Comparison of ENCODE assay signal across 9 mouse cellular contexts in the genomic region with DNA sequence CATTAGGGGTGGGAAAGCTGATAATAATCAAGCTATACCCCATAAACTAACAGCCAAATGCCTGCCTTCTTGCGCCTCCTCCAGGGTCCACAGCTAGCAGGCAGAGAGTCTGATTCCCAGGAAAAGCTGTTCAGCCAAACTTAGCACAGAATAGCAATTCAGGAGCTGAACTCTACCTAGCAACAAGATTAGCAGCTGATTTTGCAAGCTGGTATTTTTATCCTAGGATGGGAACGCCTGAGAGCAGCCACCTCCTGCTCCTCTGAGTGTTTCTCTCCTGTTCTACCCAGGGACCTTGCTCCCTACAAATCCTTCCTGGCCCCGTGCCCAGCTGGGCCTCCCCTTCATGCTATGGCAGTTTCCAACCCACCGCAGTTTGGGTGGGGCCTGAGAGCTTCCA. TPM values are rescaled to one million over a fixed set of nuclear protein-coding genes. Genes with fewer than 3 reads are reported as not detected.
DNase-seq lines count a peak whose midpoint lies in the region.
"Had no signal": no experiment of that assay in that cellular context is flagged by ENCODE, and none has a peak within 500 bp of the region (broad histone marks: within the 10 kb centered on the region; RNA-seq: fewer than 3 reads in every experiment).

No protein-coding gene starts in this region.

- peak; percentile 10 for DNase-seq in heart, postnatal 4 days
- DNase-seq in heart, postnatal 25 days (ENCODE audit: low spot score), result no peak
- peak; percentile 13 for DNase-seq in retina, postnatal 1 day
- no peak for DNase-seq in retina, embryonic 14.5 days (ENCODE audit: low spot score)
- peak; percentile 76 for DNase-seq in layer of hippocampus, adult 9-11 months
- peak; percentile 40 for DNase-seq in right cerebral cortex, postnatal 25 days
- no peak for DNase-seq in gastrocnemius, postnatal 4 days (ENCODE audit: low spot score in 2 of 2)
- DNase-seq in gastrocnemius, adult 18-20 months (ENCODE audit: low spot score), result no peak
- DNase-seq: gastrocnemius, postnatal 14 days had no signal

- intact Hi-C loops in heart, postnatal 25 days (cut with DNase I), result no loop called here

RNA-seq across cellular contexts. Expression of a gene that starts 20.8 kb away (rescaled TPM):
- total RNA-seq in heart, postnatal 4 days (2021), result 1 to 10 TPM; 8.7 to 8.8 TPM
- total RNA-seq in heart, postnatal 25 days (2021), result 1 to 10 TPM; 6.2 to 6.5 TPM
- total RNA-seq in gastrocnemius, postnatal 4 days (2021), result 100 to 1,000 TPM; 190 to 199 TPM
- 100 to 1,000 TPM; 149 to 185 TPM for total RNA-seq in gastrocnemius, adult 18-20 months (2021)

Comparison
In these comparisons a context has a peak if more than half of its experiments do, and no peak if none do; other contexts are left out.
1. DNase-seq: peak in heart, postnatal 4 days (single experiment), retina, postnatal 1 day (single experiment), layer of hippocampus, adult 9-11 months (single experiment) and right cerebral cortex, postnatal 25 days (single experiment); none in heart, postnatal 25 days (single experiment), retina, embryonic 14.5 days (single experiment), gastrocnemius, postnatal 4 days (0 of 2) and gastrocnemius, adult 18-20 months (single experiment).
2. RNA of a gene that starts 20.8 kb away (total RNA-seq): 190 to 199 TPM in gastrocnemius, postnatal 4 days and 149 to 185 TPM in gastrocnemius, adult 18-20 months; 8.7 to 8.8 TPM in heart, postnatal 4 days and 6.2 to 6.5 TPM in heart, postnatal 25 days; every median in the first group is over 10 times any median in the second.